Mouse (Mus musculus) T-helper 2 cell (primary cell): ENCODE measurements around the gene Selenof.

ENCODE experiments used
- in situ Hi-C: fragments of 300-600 bp; cut with MboI, MseI; formaldehyde crosslinking; loops from one replicate; pipeline ENCODE4 v1.15.1; 2025; ENCODE audit warnings: high pct_unique_total_duplicates

Gene Selenof

DNA sequence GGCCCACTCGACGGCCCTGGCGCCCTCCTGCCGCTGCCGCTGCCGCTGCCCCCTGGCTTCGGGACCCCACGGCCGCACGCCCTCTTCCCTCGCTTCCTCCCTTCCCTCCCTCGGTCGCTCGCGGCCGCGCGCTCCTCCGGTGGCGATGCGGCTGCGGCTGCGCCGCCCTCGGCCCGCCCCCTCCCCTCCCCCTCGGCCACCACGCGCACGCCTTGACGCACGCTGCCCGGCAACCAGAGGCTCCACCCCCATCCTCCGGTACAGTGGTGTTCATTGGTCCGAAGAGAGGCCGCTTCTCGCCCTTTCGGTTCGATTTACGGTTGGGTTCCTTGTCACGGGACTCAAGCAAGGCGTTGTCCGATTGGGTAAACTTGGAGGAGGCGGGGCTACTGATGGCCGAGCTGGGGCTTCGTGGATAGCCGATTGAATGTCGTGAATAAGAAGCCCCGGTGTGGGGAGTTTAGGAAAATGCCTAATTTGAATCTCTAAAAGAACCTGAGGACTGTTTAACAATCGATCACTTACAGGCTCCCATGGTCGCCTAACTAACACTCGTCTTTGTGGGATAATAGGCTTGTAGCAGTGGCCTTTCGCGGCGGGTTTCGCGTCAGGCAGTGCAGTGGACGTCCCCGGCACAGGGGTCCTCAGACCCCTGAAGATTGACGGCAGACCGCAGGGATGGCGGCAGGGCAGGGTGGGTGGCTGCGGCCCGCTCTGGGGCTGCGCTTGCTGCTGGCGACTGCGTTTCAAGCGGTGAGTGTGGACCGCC is at the start of gene Selenof, which contains the start of gene Hs2st1:
TSS of gene Selenof (plus strand) at position 258 of the 769 bp plus-strand sequence.
TSS of gene Hs2st1 (minus strand) at position 135 of the 769 bp plus-strand sequence.
- in situ Hi-C loops: loop anchor here (5.0 to 10.0 kb wide), 2 partner anchors 147 to 1175 kb away; no protein-coding TSS in a partner anchor

DNA sequence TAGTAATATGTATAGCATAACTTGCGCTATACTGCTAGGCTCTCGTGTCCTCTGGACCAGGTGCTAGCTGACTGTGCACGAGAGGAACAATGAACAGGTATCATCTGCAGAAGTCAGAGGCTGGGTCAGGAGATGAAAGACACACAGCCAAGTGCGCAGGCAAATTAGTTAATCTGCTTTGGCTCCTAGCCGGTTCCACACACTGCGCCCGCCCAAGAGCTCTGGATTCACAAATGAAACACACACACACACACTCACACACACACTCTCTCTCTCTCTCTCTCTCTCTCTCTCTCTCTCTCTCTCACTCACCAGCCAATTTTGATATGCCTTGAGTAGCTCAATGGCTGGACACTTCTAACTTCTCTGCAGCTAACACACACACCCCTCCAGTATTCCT is 42.2 kb upstream of the Selenof start:
- in situ Hi-C loops: no loop called here

DNA sequence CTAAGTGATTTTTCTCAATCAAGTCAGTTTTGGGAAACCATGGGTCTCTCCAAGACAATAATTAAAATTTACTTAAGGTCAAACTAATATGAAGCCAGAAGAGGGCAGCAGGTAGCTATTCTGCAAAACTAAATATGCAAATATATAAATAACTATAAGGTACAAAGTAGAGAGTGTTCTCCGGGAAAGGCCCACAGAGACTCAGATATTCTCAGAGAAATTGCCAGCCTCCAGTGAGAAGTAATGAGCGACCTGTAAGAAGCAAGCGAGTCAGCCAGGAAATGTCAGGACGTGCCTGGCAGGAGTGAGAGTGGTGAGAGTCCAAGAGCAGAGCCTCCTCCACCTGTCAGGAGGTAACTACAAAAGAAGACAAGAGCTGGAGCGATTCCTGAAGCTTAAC is 39.1 kb upstream of the Selenof start:
- in situ Hi-C loops: no loop called here

DNA sequence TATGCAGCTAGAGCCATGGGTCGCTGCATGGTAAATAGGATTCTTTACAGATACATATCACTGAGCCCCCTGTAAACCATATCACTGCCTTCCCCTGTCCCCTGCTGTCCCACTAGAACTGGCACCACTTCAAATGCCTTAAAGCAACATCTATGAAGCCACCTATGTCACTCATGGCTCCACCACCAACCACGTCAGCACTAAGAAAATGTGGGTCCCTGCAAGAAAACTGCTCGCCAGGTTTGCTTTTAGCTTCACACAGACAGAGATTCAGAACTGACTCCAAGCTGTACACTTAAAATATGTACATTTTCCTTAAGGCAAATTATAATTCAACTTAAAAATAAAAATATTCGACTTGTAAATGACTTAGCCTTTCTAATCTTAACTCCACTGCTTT is 35.0 kb upstream of the Selenof start:
- in situ Hi-C loops: no loop called here

DNA sequence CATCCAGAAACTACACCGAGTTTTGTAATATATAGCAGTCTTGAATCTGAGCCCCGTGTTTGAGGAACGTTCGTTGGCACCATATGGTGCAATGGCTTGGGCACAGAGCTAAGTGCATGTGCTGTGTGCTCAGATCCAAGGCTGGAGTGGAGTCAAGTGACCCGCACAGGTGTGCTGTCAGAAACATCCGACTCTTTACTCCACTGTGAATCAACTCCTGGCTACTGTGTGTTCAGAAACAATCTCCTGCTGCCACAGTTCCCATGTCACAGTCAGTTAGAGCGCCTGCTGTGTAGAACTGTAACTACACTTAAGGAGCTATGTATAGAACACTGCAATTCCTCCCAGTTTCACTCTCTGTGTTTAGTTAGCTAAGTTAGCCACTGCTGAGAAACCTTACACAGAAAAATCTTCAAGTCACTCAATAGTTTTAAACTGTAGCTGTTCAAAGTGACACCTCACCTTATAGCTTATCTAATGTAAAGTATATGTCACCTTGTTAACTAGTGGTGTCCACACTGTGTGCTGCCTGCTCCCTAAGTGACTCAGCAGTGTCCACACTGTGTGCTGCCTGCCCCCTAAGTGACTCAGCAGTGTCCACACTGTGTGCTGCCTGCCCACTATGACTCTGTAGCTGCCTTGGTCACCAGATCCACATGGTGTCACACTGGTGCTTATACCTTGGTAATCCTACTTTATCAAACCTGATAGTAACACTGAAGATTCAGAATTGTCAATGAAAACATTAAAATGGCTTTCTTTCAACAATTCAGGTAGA is 32.8 kb upstream of the Selenof start:
- in situ Hi-C loops: no loop called here

DNA sequence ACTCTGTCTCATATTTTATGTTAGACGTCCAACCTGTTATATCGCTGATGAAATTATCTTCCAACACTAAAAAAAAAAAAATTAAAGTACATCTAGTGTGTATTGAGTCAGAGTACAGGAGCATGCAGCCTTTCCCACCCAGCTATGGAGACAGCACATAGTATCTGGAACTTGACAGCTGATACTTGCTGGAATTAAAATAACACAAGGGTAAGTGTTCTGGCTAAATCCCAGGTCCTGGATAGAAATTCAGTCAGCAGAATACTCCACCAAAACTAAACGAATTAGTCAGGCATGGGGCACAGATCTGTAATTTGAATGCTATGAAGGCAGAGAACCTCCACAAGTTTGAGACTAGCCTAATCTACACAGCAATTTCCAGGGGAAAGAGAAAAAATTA is 31.1 kb upstream of the Selenof start:
- in situ Hi-C loops: no loop called here

DNA sequence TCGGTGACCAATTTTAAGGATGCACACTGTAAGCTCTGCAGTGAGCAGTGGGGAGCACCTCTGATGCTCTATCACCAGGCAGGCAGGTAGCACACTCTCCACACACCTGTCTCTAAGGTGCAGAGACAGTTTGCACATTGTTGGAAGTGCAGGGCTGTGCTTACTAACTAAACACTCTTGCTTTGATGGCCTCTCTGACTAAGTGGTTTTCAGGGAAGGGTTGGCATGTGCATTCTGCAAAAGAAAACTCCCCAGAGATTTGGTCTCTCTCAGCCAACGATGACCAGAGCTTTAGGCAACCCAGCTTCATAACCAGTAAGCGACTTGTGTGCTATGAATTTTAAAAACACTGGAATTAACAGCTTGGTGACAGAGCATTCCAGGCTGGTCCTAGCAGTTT is 29.3 kb upstream of the Selenof start:
- in situ Hi-C loops: no loop called here

DNA sequence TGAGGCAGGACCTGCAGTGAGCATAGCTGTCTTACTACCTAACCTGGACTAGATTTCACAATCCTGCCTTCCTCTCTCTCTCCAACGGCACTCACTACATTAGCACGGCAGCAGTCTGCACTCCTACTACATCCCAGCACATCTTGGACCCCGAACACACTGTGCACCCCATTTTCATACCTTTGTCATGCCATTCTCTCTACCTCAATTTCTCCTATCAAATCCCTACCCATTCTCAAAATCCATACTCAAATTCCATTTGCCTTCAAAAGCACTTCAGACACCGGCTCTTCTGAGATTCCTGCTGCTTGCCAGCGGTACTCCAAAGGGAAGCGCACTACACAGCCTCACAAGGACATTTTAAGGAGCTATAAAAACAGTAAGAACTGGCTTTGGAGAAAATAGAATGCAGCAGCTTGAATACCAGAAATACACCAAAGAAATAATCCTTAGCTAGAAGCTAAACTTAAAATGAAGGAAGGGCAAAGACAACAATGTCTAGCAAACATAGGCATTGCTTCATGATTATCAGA is 28.1 kb upstream of the Selenof start:
- in situ Hi-C loops: no loop called here

DNA sequence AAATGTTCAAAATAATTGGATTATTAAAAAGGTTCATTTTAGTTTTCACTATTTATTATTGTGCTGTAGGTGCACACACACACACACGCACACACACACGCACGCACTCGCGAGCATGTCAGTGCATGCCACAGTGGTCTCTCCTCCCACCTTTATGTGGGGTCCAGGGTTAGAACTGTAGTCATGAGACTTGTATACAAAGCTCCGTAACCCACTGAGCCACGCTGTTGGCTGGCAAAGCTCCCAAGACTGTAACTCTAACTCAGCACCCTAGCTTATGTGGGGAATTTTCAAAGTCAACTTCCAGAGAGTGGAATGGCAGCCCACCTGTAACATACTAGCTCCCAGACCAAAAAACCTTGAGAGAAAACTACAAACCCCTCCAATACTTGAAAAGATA is 25.0 kb upstream of the Selenof start:
- in situ Hi-C loops: no loop called here

DNA sequence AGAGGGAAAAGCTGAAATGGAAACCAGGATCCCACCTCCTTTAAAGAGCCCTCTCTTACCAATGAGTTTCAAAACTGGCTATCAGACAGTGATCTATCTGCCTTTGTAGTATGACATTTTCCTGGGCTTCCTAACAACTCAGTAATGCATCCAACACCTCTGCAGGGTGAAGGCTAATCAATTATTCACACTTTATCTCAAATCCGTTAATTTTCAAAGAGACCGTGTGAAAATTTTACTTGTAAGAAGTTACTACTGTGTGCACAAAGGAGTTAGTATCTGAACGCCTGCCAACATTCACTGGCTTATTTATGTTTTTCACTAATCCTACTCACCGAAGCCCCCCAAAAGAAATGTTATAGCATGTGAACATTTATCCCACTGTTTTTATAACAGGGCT is 24.3 kb upstream of the Selenof start:
- in situ Hi-C loops: no loop called here

DNA sequence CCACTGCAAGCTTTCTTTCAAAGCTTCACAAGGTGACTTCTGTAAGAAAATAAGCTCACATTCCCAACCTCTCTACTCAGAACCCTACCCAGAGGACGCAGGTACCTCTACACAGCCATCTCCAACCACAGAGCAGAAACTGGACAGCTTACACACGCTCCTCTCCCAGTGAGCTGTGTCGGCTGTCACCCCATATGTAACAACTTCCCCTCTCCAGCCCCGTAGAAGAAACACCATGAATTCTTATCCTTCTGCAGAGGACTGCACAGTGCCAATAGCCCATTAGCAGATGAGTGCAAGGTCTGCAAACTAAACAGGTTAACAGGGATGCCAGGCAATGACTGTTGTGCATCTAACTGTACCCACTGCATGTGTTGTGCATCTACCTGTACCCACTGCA is 23.6 kb upstream of the Selenof start:
- in situ Hi-C loops: no loop called here

DNA sequence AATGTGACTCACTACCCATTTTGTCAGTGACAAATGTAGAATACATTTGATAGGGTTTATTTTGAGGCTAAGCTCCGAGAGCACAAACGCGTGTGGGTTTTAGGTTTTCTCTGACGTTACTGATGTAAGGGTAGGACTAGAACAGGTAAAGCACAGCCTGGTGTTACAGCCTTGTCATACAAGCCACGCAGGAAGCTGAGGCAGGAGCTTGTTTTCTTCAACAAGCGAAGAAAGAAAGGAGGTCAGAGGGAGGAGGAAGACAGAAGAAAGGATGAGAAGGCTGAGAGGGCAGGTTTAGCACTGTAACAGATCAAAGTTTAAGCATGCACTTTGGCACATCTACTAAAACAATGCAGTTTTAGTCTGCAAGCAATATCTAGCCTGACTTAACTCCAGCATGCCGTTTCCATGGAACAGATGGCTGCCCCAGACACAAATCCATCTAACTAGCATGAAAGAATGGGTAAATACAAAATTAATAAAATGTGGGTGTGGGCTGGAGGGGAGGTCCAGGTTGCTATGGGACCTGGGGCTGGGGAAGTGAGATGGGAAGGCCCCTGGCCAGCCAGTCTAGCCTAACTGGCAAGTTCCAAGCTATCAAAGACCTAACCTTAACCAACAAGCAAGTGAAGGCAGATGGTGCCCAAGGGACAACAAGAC is 21.8 kb upstream of the Selenof start:
- in situ Hi-C loops: no loop called here

DNA sequence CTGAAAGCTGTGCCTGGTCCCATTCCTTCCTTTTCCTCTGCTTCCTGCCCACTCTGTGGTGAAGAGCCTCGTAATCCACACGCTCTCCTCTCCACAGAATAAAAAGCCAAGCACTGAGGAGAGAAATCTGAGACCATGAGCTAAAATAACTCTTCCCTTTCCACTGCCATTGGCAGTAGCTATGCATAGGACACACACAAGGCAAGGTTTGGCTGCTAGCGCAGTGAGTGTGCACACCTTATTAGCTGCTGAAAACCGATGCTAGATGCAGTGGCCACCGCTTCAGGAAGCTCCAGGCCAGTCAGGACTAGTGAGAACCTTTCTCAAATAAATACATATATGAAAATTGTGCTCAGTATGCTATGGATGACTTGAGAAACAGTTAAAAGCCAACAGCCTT is 20.1 kb upstream of the Selenof start:
- in situ Hi-C loops: no loop called here

DNA sequence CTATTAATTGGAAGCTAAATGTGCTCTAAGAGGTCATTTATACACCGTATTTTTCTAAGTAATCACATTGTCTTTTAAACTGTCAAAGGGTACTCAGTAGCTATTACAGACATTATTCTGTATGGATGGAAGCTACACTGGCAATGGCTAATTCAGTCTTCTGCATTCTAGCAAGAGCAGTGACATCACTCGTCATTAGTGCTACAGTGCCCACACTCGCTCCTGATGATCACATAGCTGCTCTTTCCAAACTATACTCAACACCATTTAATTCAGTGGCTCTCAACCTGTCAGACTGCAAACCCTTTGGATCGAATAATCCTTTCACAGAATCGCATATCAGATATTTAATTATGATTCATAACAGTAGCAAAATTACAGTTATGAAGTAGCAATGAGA is 19.4 kb upstream of the Selenof start:
- in situ Hi-C loops: no loop called here

DNA sequence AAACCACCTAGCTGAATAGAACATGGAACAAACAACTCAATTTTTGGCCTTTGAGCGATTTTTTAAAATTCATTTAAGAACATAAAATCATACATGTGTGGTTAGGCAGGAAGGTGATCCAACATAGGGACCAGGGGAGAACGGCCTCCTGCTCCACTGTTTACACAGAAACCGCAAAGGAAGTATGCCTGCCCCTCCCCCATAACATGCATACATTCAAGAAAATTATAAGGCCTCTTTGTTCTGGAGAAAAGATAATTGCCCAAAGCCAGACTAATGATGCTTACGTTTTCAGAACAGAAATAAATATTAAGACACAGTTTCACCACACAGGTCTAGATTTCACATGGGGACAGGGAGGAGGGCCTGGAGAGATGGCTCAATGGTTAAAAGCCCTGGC is 18.7 kb upstream of the Selenof start:
- in situ Hi-C loops: no loop called here

DNA sequence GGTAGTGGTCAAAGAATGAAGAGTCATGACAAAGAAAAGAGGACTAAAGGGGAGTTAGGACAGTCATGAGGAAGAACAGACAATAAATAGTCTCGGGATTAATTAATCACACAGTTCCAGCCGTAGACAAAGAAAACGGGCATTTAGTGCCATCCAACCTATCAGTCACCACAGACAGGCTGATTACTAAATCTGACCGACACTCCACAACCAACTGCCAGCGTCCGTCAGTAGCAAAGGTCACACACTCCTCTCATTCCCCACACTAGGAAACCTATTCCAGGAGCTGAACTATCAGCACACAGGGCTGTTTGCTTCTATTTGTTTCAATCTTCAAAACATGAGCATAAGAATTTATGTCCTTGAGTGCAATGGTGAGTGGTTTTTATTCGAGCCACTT is 16.2 kb upstream of the Selenof start:
- in situ Hi-C loops: no loop called here

DNA sequence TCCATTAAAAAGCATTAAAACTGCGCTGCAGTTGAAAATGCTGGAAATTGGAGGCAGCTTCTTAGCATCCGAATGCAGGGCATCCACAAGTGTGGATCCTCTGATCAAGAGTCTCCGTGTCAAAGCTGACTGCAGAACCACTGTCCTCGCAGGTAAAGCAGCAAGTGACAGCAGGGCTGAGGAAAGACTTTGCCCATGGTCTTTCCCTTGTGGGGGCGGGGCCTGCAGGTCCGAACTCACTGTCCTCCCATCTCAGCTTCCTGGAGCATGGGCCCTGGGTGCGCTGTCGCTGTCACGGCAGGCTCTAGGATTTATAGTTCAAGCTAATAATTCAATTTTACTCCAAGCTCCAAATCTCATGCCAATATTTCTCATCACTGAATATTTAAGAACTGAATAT is 15.6 kb upstream of the Selenof start:
- in situ Hi-C loops: no loop called here

DNA sequence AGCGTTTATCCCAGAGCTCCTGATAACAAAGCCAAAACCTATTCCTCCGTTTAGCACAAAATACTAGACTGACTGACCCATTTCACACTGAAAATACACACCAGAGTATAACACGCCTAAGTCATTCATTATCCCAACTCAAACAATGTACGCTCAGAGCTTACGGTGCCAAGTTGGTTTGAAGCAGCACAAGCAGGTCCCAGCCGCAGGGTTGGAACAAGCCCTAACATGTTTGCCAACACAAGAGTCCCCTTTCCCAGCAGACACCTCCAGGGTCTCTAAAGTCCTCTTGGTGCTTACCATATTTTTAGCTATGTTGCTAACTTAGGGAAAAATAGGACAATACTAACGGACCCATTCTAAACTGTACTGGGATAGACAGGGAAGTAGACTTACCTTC is 15.0 kb upstream of the Selenof start:
- in situ Hi-C loops: no loop called here

DNA sequence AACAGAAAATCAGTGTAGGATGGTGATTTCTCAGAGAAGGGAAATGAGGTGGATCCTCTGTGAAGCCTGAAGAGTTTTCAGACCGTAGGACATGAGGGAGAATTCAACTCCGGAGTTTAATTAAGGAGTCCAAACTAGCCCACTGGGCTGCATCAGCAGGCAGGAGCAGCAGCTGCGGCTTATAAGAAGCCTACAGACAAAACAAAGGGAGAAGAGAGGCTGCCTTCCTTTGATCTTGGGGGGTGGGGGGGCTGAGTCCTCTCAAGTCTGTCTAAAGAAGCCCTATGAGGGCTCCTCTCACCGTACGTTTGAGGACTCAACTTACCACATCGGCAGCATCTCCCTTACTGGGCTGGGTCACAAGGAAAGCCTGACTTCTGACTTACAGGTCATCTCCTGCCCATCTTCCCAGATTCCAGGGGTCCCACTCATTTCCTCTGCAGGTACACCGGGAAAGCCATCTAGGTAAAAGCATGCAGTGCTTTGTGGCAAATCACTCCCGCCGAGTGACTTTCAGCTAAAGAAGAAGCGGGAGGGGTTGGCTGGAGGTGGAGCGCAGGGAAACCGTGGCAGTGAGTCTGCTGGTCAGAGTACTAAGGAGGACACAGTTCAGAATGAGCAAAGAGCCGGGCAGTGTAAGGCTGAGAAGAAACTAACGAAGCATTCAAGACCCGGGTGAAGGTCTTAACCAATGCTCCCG is 13.3 kb upstream of the Selenof start:
- in situ Hi-C loops: no loop called here

DNA sequence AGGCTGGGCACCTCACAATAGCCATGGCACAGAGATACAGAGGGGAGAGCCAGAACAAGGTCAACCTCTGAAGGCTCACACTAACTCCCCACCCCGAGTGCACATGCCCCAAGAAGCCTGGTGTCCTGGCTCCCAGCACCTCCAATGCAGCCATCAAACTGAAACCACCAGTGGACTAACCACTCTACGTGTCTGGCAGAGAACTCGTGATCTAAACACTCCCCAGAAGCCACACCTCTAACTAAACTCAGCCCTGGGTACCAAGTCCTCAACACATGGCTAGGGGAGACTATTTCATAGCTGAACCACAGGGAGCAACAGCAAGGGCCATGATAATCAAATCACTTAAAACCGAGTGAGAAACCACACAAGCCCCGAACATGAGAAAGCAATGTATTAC is 11.8 kb upstream of the Selenof start:
- in situ Hi-C loops: no loop called here

DNA sequence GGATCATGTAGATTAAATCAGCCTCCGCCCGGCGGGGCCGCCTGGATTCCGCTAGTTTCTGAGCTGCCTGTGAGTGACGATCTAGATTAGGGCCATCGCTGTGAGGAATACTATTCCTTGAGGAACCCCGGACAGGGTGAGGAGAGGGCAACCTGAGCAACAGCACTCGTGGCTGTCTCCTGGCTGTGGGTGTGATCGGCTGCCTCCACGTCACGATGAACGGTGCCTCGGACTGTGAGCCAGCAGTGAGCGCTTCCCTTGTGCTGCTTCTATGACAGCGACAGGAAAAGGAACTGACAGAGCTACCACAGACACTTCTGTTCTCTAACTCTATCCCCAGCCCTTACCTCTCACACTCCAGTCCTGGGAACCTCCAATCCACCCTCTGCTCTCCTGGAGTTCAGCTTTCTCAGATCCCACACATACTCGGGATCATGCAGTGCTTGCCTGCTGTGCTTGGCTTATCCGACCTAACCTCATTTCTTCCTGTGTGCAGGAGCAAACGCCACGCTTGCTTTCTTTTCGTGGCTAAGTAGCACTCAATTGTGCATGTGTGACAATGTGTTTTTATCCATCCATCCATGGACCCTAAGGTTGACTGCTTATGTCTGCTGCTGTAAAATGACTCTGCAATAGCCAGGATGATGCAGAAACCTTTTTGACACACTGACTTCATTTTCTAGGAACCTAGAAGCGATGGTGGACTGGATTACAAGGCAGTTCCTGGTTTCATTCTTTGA is 8.4 kb upstream of the Selenof start:
- in situ Hi-C loops: no loop called here
